Mouse (Mus musculus) cortical plate, adult 2 months (tissue): ENCODE measurements around the gene Lifr.

ENCODE experiments used
- CTCF ChIP-seq: fragments of 200-500 bp; IDR thresholded peaks from 2 replicates; pipeline ENCODE4 v1.5.1; 2011; ENCODE audit warnings: mild to moderate bottlenecking, control low read depth, low read length; ENCODE audit not compliant: insufficient read depth; ENCODE audit errors: extremely low read depth
- POLR2A ChIP-seq: fragments of 200-500 bp; IDR thresholded peaks from 2 replicates; pipeline ENCODE4 v1.6.1; 2011; ENCODE audit warnings: mild to moderate bottlenecking, low read length, control low read depth; ENCODE audit not compliant: insufficient read depth; ENCODE audit errors: extremely low read depth

DNA sequence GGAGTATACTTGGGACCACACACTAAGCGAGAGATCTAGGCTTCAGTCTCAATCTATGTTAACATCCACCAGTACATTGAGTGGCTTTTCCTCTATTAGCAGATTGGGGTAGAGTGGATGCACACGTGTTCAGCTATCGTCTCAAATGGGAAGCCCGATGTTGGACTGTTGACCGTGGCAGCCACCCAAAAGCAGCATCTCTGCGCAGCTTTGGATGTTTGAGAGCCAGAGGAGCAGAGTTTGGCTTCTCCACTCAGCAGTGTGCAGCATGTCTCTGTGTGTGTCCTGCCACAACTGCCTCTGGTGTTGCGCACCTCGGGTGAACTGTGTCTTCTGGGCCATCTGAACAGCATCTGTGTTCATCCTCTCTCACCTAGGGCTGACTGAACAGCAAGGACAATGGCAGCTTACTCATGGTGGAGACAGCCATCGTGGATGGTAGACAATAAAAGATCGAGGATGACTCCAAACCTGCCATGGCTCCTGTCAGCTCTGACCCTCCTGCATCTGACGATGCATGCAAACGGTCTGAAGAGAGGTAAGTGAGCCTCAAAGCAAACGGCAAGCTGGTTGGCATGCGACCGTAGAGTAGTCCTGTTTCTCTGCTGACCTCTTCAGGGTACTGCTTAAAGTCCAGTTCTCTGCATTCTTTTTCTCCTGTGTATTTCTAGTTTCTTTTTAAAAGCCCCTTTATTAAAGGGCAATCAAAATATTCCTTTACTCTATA lies 63.8 kb downstream of the Lifr start:
- no peak for TF ChIP-seq POLR2A
- TF ChIP-seq CTCF: no peak
